Mouse (Mus musculus) hindbrain, embryonic 11.5 days (tissue): ENCODE measurements at regions not wholly inside any gene's neighbourhood (a gene's known extent, or its start where the extent isn't known, plus 50 kb on each side); places are given as distances from the start of the nearest gene placed in this dataset.
A peak's percentile ranks its signal among the peaks of the same experiment; 100 is the strongest.

ENCODE experiments used
- ATAC-seq: fragments of 200-750 bp; cut with Nextera tagmentation; 2 replicates; pipeline ENCODE4 v1.8.0; 2017; ENCODE audit warnings: mild to moderate bottlenecking, moderate TSS enrichment, moderate library complexity; ENCODE audit not compliant: low FRiP score
- DNase-seq: peaks from one replicate; pipeline ENCODE4 v3.0.0-alpha.2; 2015; ENCODE audit warnings: low spot score
- H3K27ac ChIP-seq: fragments of 300-500 bp; sonication (generic); 2 replicates; pipeline ENCODE4 v1.5.1; 2014; ENCODE audit warnings: mild to moderate bottlenecking, low read depth, low read length
- H3K27me3 ChIP-seq: fragments of 300-500 bp; sonication (generic); 2 replicates; pipeline ENCODE4 v1.6.1; 2014; ENCODE audit warnings: mild to moderate bottlenecking, low read length, moderate library complexity, mixed read lengths; ENCODE audit not compliant: control insufficient read depth, insufficient read depth
- H3K36me3 ChIP-seq: fragments of 300-500 bp; sonication (generic); 2 replicates; pipeline ENCODE4 v1.6.1; 2014; ENCODE audit warnings: mild to moderate bottlenecking, low read length, moderate library complexity, mixed read lengths; ENCODE audit not compliant: control insufficient read depth, insufficient read depth
- H3K4me1 ChIP-seq: fragments of 300-500 bp; sonication (generic); replicated peaks from 2 replicates; pipeline ENCODE4 v1.6.1; 2014; ENCODE audit warnings: low read length, mixed read lengths; ENCODE audit not compliant: control insufficient read depth, insufficient read depth
- H3K4me2 ChIP-seq: fragments of 300-500 bp; sonication (generic); replicated peaks from 2 replicates; pipeline ENCODE4 v1.6.1; 2014; ENCODE audit warnings: mild to moderate bottlenecking, low read depth, low read length
- H3K4me3 ChIP-seq: fragments of 300-500 bp; sonication (generic); 2 replicates; pipeline ENCODE4 v1.5.1; 2014; ENCODE audit warnings: low read depth, low read length
- H3K9ac ChIP-seq: fragments of 300-500 bp; sonication (generic); 2 replicates; pipeline ENCODE4 v1.6.1; 2014; ENCODE audit warnings: low read depth, low read length
- H3K9me3 ChIP-seq: fragments of 300-500 bp; sonication (generic); 2 replicates; pipeline ENCODE4 v1.6.1; 2016; ENCODE audit warnings: low read length; ENCODE audit not compliant: control insufficient read depth
- WGBS: fragments of 180-500 bp; shearing (Covaris S2); extraction: QIAGEN DNeasy Blood & Tissue Kit; methylation state at CpG from one replicate; pipeline ENCODE4 v1.1.7; 2014; 5-methylcytosine and 5-hydroxymethylcytosine counted together

DNA sequence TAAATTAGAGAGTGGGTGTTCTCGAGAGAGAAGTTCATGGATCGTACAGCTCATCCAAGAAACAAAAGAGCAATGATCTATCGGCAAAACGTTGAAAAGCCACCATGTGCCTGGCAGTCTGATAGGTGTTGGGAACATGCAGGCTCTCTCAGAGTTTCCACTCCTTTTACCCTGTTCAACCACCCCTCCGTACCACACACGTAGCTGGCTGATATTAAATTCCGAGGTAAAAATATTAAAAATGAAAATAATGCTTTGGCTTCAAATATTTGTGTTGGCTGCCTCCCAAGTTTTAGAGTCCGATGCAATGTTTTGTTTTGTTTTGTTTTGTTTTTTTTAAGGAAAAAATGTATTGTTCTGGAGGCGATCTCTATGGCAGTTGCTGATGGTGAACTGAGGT lies 418.0 kb upstream of the Id4 start:
- H3K9me3 ChIP-seq, result no peaks in the 10 kb centered on the region
- no peak for DNase-seq
- no peaks in the 10 kb centered on the region for H3K27me3 ChIP-seq
- H3K27ac ChIP-seq, result no peak overlapping the region
- no peak for ATAC-seq
- H3K4me2 ChIP-seq, result no peak overlapping the region
- WGBS, result 87% methylated on average over 9 of the region's 9 CpGs
- no peak overlapping the region for H3K4me3 ChIP-seq
- no peaks in the 10 kb centered on the region; the same call in 1 of the 2 replicates for H3K4me1 ChIP-seq
- H3K36me3 ChIP-seq, result no peaks in the 10 kb centered on the region
- no peak overlapping the region for H3K9ac ChIP-seq

DNA sequence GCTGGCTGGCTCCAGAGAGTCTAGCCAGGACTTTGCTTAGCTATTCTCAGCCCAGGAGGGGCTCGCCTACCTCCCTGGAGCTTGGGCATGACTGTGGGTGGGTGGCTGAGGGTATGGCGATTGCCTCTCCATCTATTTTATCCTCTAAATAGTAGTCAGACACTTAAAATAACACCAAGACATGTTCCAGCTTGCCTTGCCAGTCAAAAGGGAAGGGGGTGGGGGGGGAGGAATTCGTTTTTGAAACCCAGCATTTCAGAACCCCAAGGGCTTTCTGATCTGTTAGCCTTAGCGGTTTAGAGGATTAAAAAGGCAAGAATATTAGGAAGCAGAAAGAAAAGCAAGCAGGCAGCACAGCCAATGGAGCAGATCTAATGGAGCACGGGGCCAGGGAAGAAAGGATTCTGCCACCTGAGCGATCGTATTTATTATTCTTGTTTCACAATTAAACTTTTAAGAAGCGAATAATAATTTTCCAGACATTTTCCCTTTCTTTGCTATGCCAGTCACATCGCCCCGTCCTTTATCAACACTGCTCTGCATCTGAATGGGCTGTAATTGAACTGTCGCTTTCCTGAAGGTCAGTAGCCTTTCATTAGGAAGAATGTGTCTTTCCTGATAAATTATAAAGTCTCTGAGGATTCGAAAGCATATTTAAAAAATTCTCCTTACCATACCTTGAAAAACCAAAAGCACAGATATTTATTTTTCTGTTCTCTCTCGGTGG lies 417.3 kb upstream of the Id4 start:
- no peak overlapping the region for H3K9ac ChIP-seq
- H3K27me3 ChIP-seq, result no peaks in the 10 kb centered on the region
- no peaks in the 10 kb centered on the region for H3K9me3 ChIP-seq
- peak overlapping the region; percentile 68 for H3K27ac ChIP-seq
- H3K4me1 ChIP-seq, result no peaks in the 10 kb centered on the region; the same call in 1 of the 2 replicates
- no peaks in the 10 kb centered on the region for H3K36me3 ChIP-seq
- ATAC-seq (peak; percentile 74; the same call in 1 of the 2 replicates), DNase-seq (peak; percentile 41)
- no peak overlapping the region; the same call in 1 of the 2 replicates for H3K4me2 ChIP-seq
- WGBS, result 32% methylated on average over 13 of the region's 13 CpGs
- no peak overlapping the region for H3K4me3 ChIP-seq

- DNase-seq (no peak), ATAC-seq (no peak)
- no peaks in the 10 kb centered on the region for H3K27me3 ChIP-seq
- no peak overlapping the region for H3K9ac ChIP-seq
- H3K9me3 ChIP-seq, result no peaks in the 10 kb centered on the region
- H3K36me3 ChIP-seq, result no peaks in the 10 kb centered on the region
- H3K4me2 ChIP-seq, result no peak overlapping the region
- no peak overlapping the region for H3K27ac ChIP-seq
- WGBS, result 84% methylated on average over 3 of the region's 3 CpGs
- H3K4me3 ChIP-seq, result no peak overlapping the region
- H3K4me1 ChIP-seq, result no peaks in the 10 kb centered on the region; the same call in 1 of the 2 replicates
Measured at GRCm38 (mm10) chr13:47846713-47847112, 414.3 kb upstream of the Id4 start.

DNA sequence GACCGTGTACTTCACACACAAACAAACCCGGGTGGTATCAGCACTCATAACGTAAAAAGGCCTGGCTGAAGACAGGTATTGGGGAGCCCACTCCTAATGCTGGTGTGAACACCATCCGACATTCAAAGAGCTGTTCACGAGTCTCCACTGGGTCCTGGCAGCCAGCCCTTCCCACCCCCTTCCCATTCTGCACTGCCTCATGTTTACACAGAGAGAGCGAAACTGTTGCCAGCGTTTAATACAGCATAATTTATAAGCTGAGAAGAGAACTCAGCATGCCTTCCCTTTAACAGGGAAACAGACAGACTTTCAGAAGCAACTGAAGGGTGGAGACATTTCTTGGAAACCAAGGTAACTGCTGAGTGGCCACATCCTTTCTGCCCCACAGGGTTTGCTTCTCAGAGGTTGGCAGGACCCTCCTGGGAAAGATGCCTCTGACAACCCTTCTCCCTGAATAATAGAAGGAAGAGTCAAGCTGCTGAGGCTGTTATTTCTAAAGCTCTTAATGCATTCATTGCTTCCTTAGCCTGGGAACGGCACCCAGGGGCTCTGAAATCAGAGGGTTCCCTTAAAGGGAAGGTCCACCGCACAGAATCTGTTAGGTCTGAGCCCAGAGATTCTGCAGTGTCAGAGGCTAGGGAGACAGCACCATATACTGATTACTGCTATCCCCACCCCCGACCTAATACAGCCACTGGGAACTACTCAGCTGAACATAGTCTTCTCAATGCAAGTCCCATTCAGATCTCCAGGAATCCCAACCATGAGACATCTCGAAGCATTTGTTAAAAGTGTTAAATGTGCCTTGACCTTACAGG lies 412.4 kb upstream of the Id4 start:
- Histone ChIP-seq H3K4me3 (no peak overlapping the region), H3K36me3 (no peaks in the 10 kb centered on the region), H3K4me2 (no peak overlapping the region), H3K27me3 (no peaks in the 10 kb centered on the region), H3K27ac (0 out of 2 replicates have a peak overlapping the region, but pooled peaks have one; percentile 11), H3K9me3 (no peaks in the 10 kb centered on the region), H3K9ac (no peak overlapping the region), H3K4me1 (no peaks in the 10 kb centered on the region; the same call in 1 of the 2 replicates)
- ATAC-seq (no peak), DNase-seq (no peak)
- WGBS, result 67% methylated on average over 11 of the region's 11 CpGs

DNA sequence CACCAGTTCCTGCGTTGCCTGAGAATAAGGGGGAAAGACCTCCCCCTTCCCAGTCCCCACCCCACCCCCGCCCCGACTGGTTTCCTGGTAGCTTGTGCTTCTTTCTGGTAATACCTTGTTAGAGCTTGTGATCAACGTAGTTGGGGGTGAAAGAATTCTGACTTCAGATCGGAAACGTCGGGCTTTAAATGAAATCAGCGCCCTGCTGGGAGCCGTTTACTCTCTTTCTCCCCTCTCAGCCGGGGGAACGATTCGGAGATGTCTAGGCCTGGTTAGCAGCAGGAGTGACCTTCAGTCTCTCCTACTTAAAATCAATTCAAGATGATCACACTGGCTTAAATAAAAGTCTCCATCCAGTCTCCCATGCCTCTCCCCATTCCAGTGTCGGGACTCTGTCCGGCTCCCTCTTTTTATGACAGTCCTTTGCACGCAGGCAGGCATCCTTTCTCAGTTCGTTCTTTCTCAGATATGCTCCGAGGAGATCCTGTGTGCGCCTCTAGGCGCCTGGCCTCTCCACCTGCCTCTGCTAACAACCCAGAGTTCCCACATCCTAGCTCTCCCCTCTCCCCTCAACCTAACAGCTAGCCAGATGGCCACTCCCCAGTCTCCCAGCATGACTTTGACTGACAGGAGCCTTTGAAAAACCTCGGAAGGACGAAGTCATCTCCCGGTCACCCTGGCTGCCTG lies 405.5 kb upstream of the Id4 start:
- DNase-seq, result peak; percentile 71
- peak overlapping the region; percentile 19 for H3K4me3 ChIP-seq
- no peaks in the 10 kb centered on the region for H3K9me3 ChIP-seq
- peak overlapping the region; percentile 27 for H3K4me2 ChIP-seq
- peak overlapping the region; percentile 63 for H3K27ac ChIP-seq
- H3K4me1 ChIP-seq, result peaks cover 3% of the 10 kb centered on the region; the same call in 1 of the 2 replicates
- WGBS, result 1% methylated on average over 22 of the region's 22 CpGs
- peak; percentile 71; the same call in 1 of the 2 replicates for ATAC-seq
- no peaks in the 10 kb centered on the region for H3K36me3 ChIP-seq
- H3K9ac ChIP-seq, result peak overlapping the region; percentile 64
- H3K27me3 ChIP-seq, result no peaks in the 10 kb centered on the region

- no peak for DNase-seq
- Histone ChIP-seq H3K4me1 (peaks cover 3% of the 10 kb centered on the region; the same call in 1 of the 2 replicates), H3K4me2 (no peak overlapping the region), H3K27me3 (no peaks in the 10 kb centered on the region), H3K36me3 (no peaks in the 10 kb centered on the region), H3K4me3 (no peak overlapping the region), H3K9ac (no peak overlapping the region), H3K9me3 (no peaks in the 10 kb centered on the region), H3K27ac (no peak overlapping the region)
- WGBS, result 90% methylated on average over 4 of the region's 4 CpGs
- ATAC-seq, result no peak
Measured at GRCm38 (mm10) chr13:47858946-47859345, 402.1 kb upstream of the Id4 start.

DNA sequence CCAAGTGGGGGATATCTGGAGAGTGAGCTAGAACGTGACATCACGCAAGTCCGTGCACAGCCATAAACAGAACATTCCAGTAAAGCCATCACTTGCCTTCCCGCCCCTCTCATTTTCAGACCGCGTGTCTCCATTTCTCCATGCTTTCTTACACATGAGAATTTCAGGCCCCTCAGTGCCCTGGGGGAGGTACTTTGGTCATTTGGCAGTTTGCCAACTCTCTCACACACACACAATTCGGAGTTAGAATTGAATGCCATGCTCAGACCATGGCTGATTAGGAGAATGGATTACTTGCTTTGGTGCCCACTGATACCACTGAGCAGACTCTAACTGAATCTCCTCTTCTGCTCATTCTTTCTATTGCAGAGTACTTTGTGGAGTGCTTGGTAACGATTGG lies 400.7 kb upstream of the Id4 start:
- no peak for ATAC-seq
- peaks cover 3% of the 10 kb centered on the region; the same call in 1 of the 2 replicates for H3K4me1 ChIP-seq

GRCm38 (mm10) chr13:47862896-47863295 lies 398.1 kb upstream of the Id4 start:
- no peaks in the 10 kb centered on the region for H3K4me1 ChIP-seq
- DNase-seq (no peak), ATAC-seq (no peak)
- no peak overlapping the region for H3K4me2 ChIP-seq
- no peaks in the 10 kb centered on the region for H3K36me3 ChIP-seq
- H3K9me3 ChIP-seq, result no peaks in the 10 kb centered on the region
- H3K27me3 ChIP-seq, result no peaks in the 10 kb centered on the region
- 76% methylated on average over 3 of the region's 3 CpGs for WGBS
- no peak overlapping the region for H3K4me3 ChIP-seq
- H3K9ac ChIP-seq, result no peak overlapping the region
- H3K27ac ChIP-seq, result no peak overlapping the region

More for the DNA sequence above, 400.7 kb upstream of the Id4 start:
- no peak for DNase-seq
- H3K9me3 ChIP-seq, result no peaks in the 10 kb centered on the region
- H3K27me3 ChIP-seq, result no peaks in the 10 kb centered on the region
- no peak overlapping the region for H3K9ac ChIP-seq
- no peak overlapping the region for H3K4me2 ChIP-seq
- WGBS, result 79% methylated on average over 8 of the region's 8 CpGs
- no peak overlapping the region for H3K27ac ChIP-seq
- no peaks in the 10 kb centered on the region for H3K36me3 ChIP-seq
- H3K4me3 ChIP-seq, result no peak overlapping the region
